Mouse (Mus musculus): ENCODE data around the gene Plekha6. TPM values are rescaled to one million over a fixed set of nuclear protein-coding genes. Genes with fewer than 3 reads are reported as not detected.

Gene Plekha6
- polyA plus RNA-seq, 1 experiment: 104 TPM

- Histone ChIP-seq H3K36me3 (ENCODE audit: control insufficient read depth, insufficient read depth, low read length) (no peaks in the 10 kb centered on the region), H3K4me1 (ENCODE audit: control insufficient read depth, insufficient read depth, insufficient read length, low read length) (peaks cover 59% of the 10 kb centered on the region), H3K27ac (ENCODE audit: insufficient read depth, low read depth, low read length) (peak overlapping the region; percentile 54; the same call in 1 of the 2 replicates), H3K4me3 (ENCODE audit: low read depth, low read length) (no peak overlapping the region), H3K27me3 (ENCODE audit: control insufficient read depth, insufficient read depth, low read length) (no peaks in the 10 kb centered on the region)
- no peak for TF ChIP-seq CTCF (IDR thresholded peaks at IDR 0.05; ENCODE audit: extremely low read depth, insufficient read length, insufficient replicate concordance, low read depth, low read length)
- no peak for TF ChIP-seq POLR2A (IDR thresholded peaks at IDR 0.05; ENCODE audit: low read depth, low read length)
Measured at GRCm38 (mm10) chr1:133224674-133225073, 60.7 kb downstream of the Plekha6 start.

- Histone ChIP-seq H3K36me3 (ENCODE audit: control insufficient read depth, insufficient read depth, low read length) (no peaks in the 10 kb centered on the region), H3K4me3 (ENCODE audit: low read depth, low read length) (no peak overlapping the region), H3K27ac (ENCODE audit: insufficient read depth, low read depth, low read length) (peak overlapping the region; percentile 54), H3K27me3 (ENCODE audit: control insufficient read depth, insufficient read depth, low read length) (no peaks in the 10 kb centered on the region), H3K4me1 (ENCODE audit: control insufficient read depth, insufficient read depth, insufficient read length, low read length) (peaks cover 62% of the 10 kb centered on the region)
- TF ChIP-seq CTCF (IDR thresholded peaks at IDR 0.05; ENCODE audit: extremely low read depth, insufficient read length, insufficient replicate concordance, low read depth, low read length): no peak
- TF ChIP-seq POLR2A (IDR thresholded peaks at IDR 0.05; ENCODE audit: low read depth, low read length): no peak
- 30% methylated on average over 3 of the region's 3 CpGs for WGBS
Measured at GRCm38 (mm10) chr1:133225137-133225536, 61.1 kb downstream of the Plekha6 start.

- Histone ChIP-seq H3K27ac (ENCODE audit: insufficient read depth, low read depth, low read length) (no peak overlapping the region), H3K4me3 (ENCODE audit: low read depth, low read length) (no peak overlapping the region), H3K27me3 (ENCODE audit: control insufficient read depth, insufficient read depth, low read length) (no peaks in the 10 kb centered on the region), H3K36me3 (ENCODE audit: control insufficient read depth, insufficient read depth, low read length) (no peaks in the 10 kb centered on the region), H3K4me1 (ENCODE audit: control insufficient read depth, insufficient read depth, insufficient read length, low read length) (peaks cover 61% of the 10 kb centered on the region)
- WGBS: 52% methylated on average over 2 of the region's 2 CpGs
- no peak for TF ChIP-seq CTCF (IDR thresholded peaks at IDR 0.05; ENCODE audit: extremely low read depth, insufficient read length, insufficient replicate concordance, low read depth, low read length)
- no peak for TF ChIP-seq POLR2A (IDR thresholded peaks at IDR 0.05; ENCODE audit: low read depth, low read length)
Measured at GRCm38 (mm10) chr1:133225561-133225960, 61.6 kb downstream of the Plekha6 start.

- WGBS: 63% methylated on average over 9 of the region's 9 CpGs
- H3K36me3 ChIP-seq (ENCODE audit: control insufficient read depth, insufficient read depth, low read length): no peaks in the 10 kb centered on the region
- no peaks in the 10 kb centered on the region for H3K27me3 ChIP-seq (ENCODE audit: control insufficient read depth, insufficient read depth, low read length)
- 0 out of 2 replicates have a peak overlapping the region, but pooled peaks have one; percentile 1 for H3K27ac ChIP-seq (ENCODE audit: insufficient read depth, low read depth, low read length)
- TF ChIP-seq CTCF (IDR thresholded peaks at IDR 0.05; ENCODE audit: extremely low read depth, insufficient read length, insufficient replicate concordance, low read depth, low read length) (no peak), POLR2A (IDR thresholded peaks at IDR 0.05; ENCODE audit: low read depth, low read length) (no peak)
- peaks cover 63% of the 10 kb centered on the region for H3K4me1 ChIP-seq (ENCODE audit: control insufficient read depth, insufficient read depth, insufficient read length, low read length)
- H3K4me3 ChIP-seq (ENCODE audit: low read depth, low read length): no peak overlapping the region
Measured at GRCm38 (mm10) chr1:133225963-133226660, 62.1 kb downstream of the Plekha6 start.

- TF ChIP-seq CTCF (IDR thresholded peaks at IDR 0.05; ENCODE audit: extremely low read depth, insufficient read length, insufficient replicate concordance, low read depth, low read length) (no peak), POLR2A (IDR thresholded peaks at IDR 0.05; ENCODE audit: low read depth, low read length) (no peak)
- H3K4me3 ChIP-seq (ENCODE audit: low read depth, low read length): no peak overlapping the region
- H3K27ac ChIP-seq (ENCODE audit: insufficient read depth, low read depth, low read length): peak overlapping the region; percentile 33
- H3K4me1 ChIP-seq (ENCODE audit: control insufficient read depth, insufficient read depth, insufficient read length, low read length): peaks cover 62% of the 10 kb centered on the region
- 17% methylated on average over 9 of the region's 9 CpGs for WGBS
- H3K27me3 ChIP-seq (ENCODE audit: control insufficient read depth, insufficient read depth, low read length): no peaks in the 10 kb centered on the region
- H3K36me3 ChIP-seq (ENCODE audit: control insufficient read depth, insufficient read depth, low read length): no peaks in the 10 kb centered on the region
Measured at GRCm38 (mm10) chr1:133226928-133227327, 62.9 kb downstream of the Plekha6 start.

- H3K27ac ChIP-seq (ENCODE audit: insufficient read depth, low read depth, low read length): peak overlapping the region; percentile 33; the same call in 1 of the 2 replicates
Measured at GRCm38 (mm10) chr1:133227378-133227777, 63.4 kb downstream of the Plekha6 start.

GRCm38 (mm10) chr1:133228809-133229487 is 64.9 kb downstream of the Plekha6 start:
- WGBS: 65% methylated on average over 9 of the region's 9 CpGs
- no peak overlapping the region for H3K27ac ChIP-seq (ENCODE audit: insufficient read depth, low read depth, low read length)
- TF ChIP-seq CTCF (IDR thresholded peaks at IDR 0.05; ENCODE audit: extremely low read depth, insufficient read length, insufficient replicate concordance, low read depth, low read length) (no peak), POLR2A (IDR thresholded peaks at IDR 0.05; ENCODE audit: low read depth, low read length) (no peak)

More at GRCm38 (mm10) chr1:133227378-133227777, 63.4 kb downstream of the Plekha6 start:
- Histone ChIP-seq H3K4me1 (ENCODE audit: control insufficient read depth, insufficient read depth, insufficient read length, low read length) (peaks cover 58% of the 10 kb centered on the region), H3K4me3 (ENCODE audit: low read depth, low read length) (no peak overlapping the region), H3K36me3 (ENCODE audit: control insufficient read depth, insufficient read depth, low read length) (no peaks in the 10 kb centered on the region), H3K27me3 (ENCODE audit: control insufficient read depth, insufficient read depth, low read length) (no peaks in the 10 kb centered on the region)
- TF ChIP-seq CTCF (IDR thresholded peaks at IDR 0.05; ENCODE audit: extremely low read depth, insufficient read length, insufficient replicate concordance, low read depth, low read length) (no peak), POLR2A (IDR thresholded peaks at IDR 0.05; ENCODE audit: low read depth, low read length) (no peak)
- WGBS: 44% methylated on average over 2 of the region's 2 CpGs

More at GRCm38 (mm10) chr1:133228809-133229487, 64.9 kb downstream of the Plekha6 start:
- H3K4me3 ChIP-seq (ENCODE audit: low read depth, low read length): no peak overlapping the region
- no peaks in the 10 kb centered on the region for H3K27me3 ChIP-seq (ENCODE audit: control insufficient read depth, insufficient read depth, low read length)
- H3K36me3 ChIP-seq (ENCODE audit: control insufficient read depth, insufficient read depth, low read length): no peaks in the 10 kb centered on the region
- H3K4me1 ChIP-seq (ENCODE audit: control insufficient read depth, insufficient read depth, insufficient read length, low read length): peaks cover 44% of the 10 kb centered on the region

Measured in small intestine, adult 2 months (tissue).